Mouse (Mus musculus) midbrain, embryonic 16.5 days (tissue): Measurements from ENCODE around the gene Ly6g5b. TPM values are rescaled to one million over a fixed set of nuclear protein-coding genes. Genes with fewer than 3 reads are reported as not detected.

ENCODE experiments used
- ATAC-seq: fragments of 200-750 bp; cut with Nextera tagmentation; 2 replicates; pipeline ENCODE4 v1.8.0; 2017; ENCODE audit warnings: moderate TSS enrichment
- H3K27ac ChIP-seq: fragments of 300-500 bp; sonication (generic); 2 replicates; pipeline ENCODE4 v1.5.1; 2014; ENCODE audit warnings: mild to moderate bottlenecking, low read length, mixed read lengths
- H3K27me3 ChIP-seq: fragments of 300-500 bp; sonication (generic); 2 replicates; pipeline ENCODE4 v1.6.1; 2014; ENCODE audit warnings: low read depth, low read length, mixed read lengths; ENCODE audit not compliant: control insufficient read depth, insufficient read depth
- H3K36me3 ChIP-seq: fragments of 300-500 bp; sonication (generic); 2 replicates; pipeline ENCODE4 v1.6.1; 2014; ENCODE audit warnings: mild to moderate bottlenecking, low read length, moderate library complexity, mixed read lengths; ENCODE audit not compliant: control insufficient read depth, insufficient read depth
- H3K4me1 ChIP-seq: fragments of 300-500 bp; sonication (generic); 2 replicates; pipeline ENCODE4 v1.6.1; 2014; ENCODE audit warnings: mild to moderate bottlenecking, low read length, mixed read lengths; ENCODE audit not compliant: control insufficient read depth, insufficient read depth
- H3K4me2 ChIP-seq: fragments of 300-500 bp; sonication (generic); 2 replicates; pipeline ENCODE4 v1.6.1; 2014; ENCODE audit warnings: mild to moderate bottlenecking, low read length, mixed read lengths
- H3K4me3 ChIP-seq: fragments of 300-500 bp; sonication (generic); 2 replicates; pipeline ENCODE4 v1.5.1; 2014; ENCODE audit warnings: low read depth, mild to moderate bottlenecking, low read length, moderate library complexity, mixed read lengths
- H3K9ac ChIP-seq: fragments of 300-500 bp; sonication (generic); 2 replicates; pipeline ENCODE4 v1.6.1; 2014; ENCODE audit warnings: low read depth, low read length, mixed read lengths
- H3K9me3 ChIP-seq: fragments of 300-500 bp; sonication (generic); replicated peaks from 2 replicates; pipeline ENCODE4 v1.6.1; 2014; ENCODE audit warnings: mild to moderate bottlenecking, low read length, mixed read lengths; ENCODE audit not compliant: control insufficient read depth, poor library complexity, severe bottlenecking
- WGBS: fragments of 180-500 bp; shearing (Covaris S2); extraction: QIAGEN DNeasy Blood & Tissue Kit; methylation state at CpG from one replicate; pipeline ENCODE4 v1.1.7; 2014; 5-methylcytosine and 5-hydroxymethylcytosine counted together
- polyA plus RNA-seq: library from polyadenylated mRNA; unstranded; fragments of >200 nt; fragmentation: Nextera tagmentation; extraction: Ambion mirVana; gene quantifications from 2 replicates; pipeline ENCODE4 v1.2.1, GENCODE M21; 2015

Ly6g5b gene
- polyA plus RNA-seq, 1 experiment from 2014 or later, result 1.5 TPM

DNA sequence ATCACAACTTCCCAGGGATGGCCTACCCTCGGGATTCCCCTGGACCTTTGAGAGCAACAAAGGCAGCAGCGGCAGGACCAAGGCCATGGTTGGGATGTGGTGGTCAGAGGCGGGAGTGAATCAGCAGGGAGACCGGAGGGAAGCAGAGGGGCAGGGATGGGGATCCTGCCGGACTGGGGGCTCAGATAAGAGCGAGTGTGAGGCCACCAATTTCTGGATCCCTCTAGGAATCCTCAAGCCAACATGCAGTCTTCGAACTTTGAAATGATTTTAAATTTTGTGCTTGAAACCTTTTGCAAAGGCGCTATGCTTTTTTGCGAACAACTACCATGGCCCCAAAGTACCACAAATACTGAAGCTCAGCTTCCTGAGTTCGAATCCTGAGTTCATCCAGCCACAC, 49.1 kb downstream of the Ly6g5b start, which contains the start of gene Mpig6b:
Mpig6b (minus strand) TSS at position 101 of the 400 bp plus-strand sequence.
- no peak within 1 kb of the TSS for H3K27ac ChIP-seq
- H3K9ac ChIP-seq, result peak within 1 kb of the TSS; percentile 36; the same call in 1 of the 2 replicates
- no peaks in the 10 kb centered on the region for H3K9me3 ChIP-seq
- H3K4me2 ChIP-seq, result peak within 1 kb of the TSS; percentile 52
- ATAC-seq, result no peak
- H3K4me3 ChIP-seq, result peak within 1 kb of the TSS; percentile 18
- WGBS, result 49% methylated on average over 10 of the region's 10 CpGs
- peaks cover 6% of the 10 kb centered on the region for H3K4me1 ChIP-seq
- peaks cover 5% of the 10 kb centered on the region; the same call in 1 of the 2 replicates for H3K36me3 ChIP-seq
- peaks cover 28% of the 10 kb centered on the region for H3K27me3 ChIP-seq

DNA sequence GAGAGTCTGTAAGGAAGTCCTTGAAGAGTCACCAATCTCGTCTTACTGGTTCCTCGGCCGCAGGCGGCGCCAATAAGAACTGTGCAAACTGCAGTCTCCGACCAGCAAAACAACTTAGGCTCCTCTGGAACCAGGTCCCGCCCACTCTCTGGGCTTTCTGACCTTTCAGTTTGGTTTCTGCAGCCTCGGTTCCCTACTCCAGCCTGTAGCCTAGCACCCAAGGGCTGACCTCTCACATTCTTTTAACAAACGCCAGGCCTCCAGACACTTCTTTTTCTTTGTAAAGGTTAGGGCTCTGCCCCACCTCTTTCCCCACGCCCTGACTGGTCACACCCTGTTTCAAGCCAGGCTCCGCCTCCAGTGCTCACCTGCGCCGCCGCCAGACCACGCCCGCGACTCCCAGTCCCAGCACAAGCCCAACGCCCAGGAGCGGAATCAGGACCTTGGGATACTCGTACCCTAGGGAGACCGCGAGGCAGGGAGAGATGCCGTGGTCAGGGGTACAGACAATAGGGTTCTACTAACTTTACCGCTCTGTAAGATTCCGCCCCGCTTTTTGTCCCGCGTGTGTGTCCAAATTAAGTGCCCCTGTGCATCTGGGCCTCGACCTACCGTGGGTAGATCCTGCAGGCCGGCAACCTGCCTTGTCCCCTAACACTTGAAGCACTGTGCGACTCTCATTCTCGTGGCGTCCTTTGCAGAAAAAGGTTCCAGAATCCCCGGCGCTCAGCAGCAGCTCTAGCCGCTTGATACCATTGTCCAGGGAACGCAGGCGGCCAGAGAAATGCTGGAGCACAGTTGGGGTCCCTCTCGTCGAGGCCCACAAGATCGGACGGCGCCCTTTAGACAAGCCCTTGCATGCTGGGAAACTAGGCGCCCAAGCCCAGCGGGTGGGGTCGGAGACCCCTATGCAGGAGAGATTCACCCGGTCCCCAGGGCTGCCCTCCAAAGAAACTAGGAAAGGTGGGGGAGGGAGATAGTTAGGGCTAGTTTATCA, 50.0 kb downstream of the Ly6g5b start, which contains the start of gene Ly6g6c:
Ly6g6c (plus strand) TSS at position 438 of the 997 bp plus-strand sequence.
- peaks cover 5% of the 10 kb centered on the region; the same call in 1 of the 2 replicates for H3K36me3 ChIP-seq
- no peaks in the 10 kb centered on the region for H3K9me3 ChIP-seq
- peak within 1 kb of the TSS; percentile 36; the same call in 1 of the 2 replicates for H3K9ac ChIP-seq
- 3% methylated on average over 48 of the region's 48 CpGs for WGBS
- H3K4me3 ChIP-seq, result peak within 1 kb of the TSS; percentile 18
- peak within 1 kb of the TSS; percentile 52 for H3K4me2 ChIP-seq
- no peak for ATAC-seq
- H3K27ac ChIP-seq, result no peak within 1 kb of the TSS
- H3K4me1 ChIP-seq, result peaks cover 12% of the 10 kb centered on the region
- peaks cover 28% of the 10 kb centered on the region for H3K27me3 ChIP-seq

DNA sequence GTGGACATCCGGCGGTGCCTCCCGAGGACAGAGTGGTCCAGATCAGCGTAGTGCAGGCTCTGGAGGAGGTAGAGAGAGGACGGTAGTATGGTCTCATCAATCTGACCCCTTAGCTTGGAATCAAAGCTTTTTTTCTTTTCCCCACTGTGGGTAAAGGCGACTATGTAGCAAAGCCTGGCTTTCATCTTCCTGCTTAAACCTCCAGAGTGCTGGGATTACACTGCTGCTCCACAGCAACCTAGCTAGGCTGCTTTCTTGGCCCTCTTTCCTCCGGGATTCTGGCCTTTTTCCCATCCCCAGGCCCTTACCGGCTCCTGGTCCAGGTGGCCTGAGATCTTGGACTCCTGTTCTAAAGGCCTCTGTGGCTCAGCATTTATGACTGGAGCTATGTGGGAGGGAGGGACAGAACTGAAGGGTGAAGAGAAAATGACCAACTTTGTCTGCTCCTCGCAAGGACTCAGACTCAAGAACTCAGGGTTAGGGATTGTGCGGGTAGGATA, 50.8 kb downstream of the Ly6g5b start:
- Histone ChIP-seq H3K36me3 (peaks cover 5% of the 10 kb centered on the region; the same call in 1 of the 2 replicates), H3K27ac (no peak overlapping the region), H3K4me3 (no peak overlapping the region), H3K4me2 (no peak overlapping the region; the same call in 1 of the 2 replicates), H3K9ac (no peak overlapping the region), H3K4me1 (peaks cover 16% of the 10 kb centered on the region), H3K9me3 (no peaks in the 10 kb centered on the region), H3K27me3 (peaks cover 28% of the 10 kb centered on the region)
- WGBS, result 29% methylated on average over 10 of the region's 10 CpGs
- no peak for ATAC-seq

Other genes with a start within 250 kb of the Ly6g5b start
- gene Zbtb12, start 235.9 kb downstream of the Ly6g5b start, polyA plus RNA-seq, result 12.4 and 13.1 TPM in 2 replicates
- gene Gm20547, start 233.4 kb downstream of the Ly6g5b start, polyA plus RNA-seq, result 0.16 TPM in 1 of 2 replicates, not detected in the other
- gene C2, start 217.2 kb downstream of the Ly6g5b start, polyA plus RNA-seq, result 1.6 and 2.4 TPM in 2 replicates
- gene Ehmt2, start 217.0 kb downstream of the Ly6g5b start, polyA plus RNA-seq, result 99.8 and 102 TPM in 2 replicates
- gene Slc44a4, start 201.0 kb downstream of the Ly6g5b start, polyA plus RNA-seq, result 0.09 TPM in 1 of 2 replicates, not detected in the other
- gene Neu1, start 184.2 kb downstream of the Ly6g5b start, polyA plus RNA-seq, result 38.6 and 42.3 TPM in 2 replicates
- 0.24 TPM in 1 of 2 replicates, not detected in the other for gene Hspa1b, start 156.2 kb downstream of the Ly6g5b start, polyA plus RNA-seq
- not detected in 2 replicates for gene Gm20481, start 145.5 kb downstream of the Ly6g5b start, polyA plus RNA-seq
- 13.4 and 19.3 TPM in 2 replicates for gene Hspa1a, start 143.3 kb downstream of the Ly6g5b start, polyA plus RNA-seq
- gene Hspa1l, start 142.7 kb downstream of the Ly6g5b start, polyA plus RNA-seq, result 2.0 and 2.4 TPM in 2 replicates
- gene Lsm2, start 133.6 kb downstream of the Ly6g5b start, polyA plus RNA-seq, result 97.2 and 107 TPM in 2 replicates
- gene Vars, start 114.4 kb downstream of the Ly6g5b start, polyA plus RNA-seq, result 54.8 and 56.5 TPM in 2 replicates
- gene Vwa7, start 98.8 kb downstream of the Ly6g5b start, polyA plus RNA-seq, result 0.16 and 0.26 TPM in 2 replicates
- 0.71 and 1.1 TPM in 2 replicates for gene Sapcd1, start 87.4 kb downstream of the Ly6g5b start, polyA plus RNA-seq
- gene Msh5, start 68.7 kb downstream of the Ly6g5b start, polyA plus RNA-seq, result 1.9 and 2.4 TPM in 2 replicates
- gene Clic1, start 65.5 kb downstream of the Ly6g5b start, polyA plus RNA-seq, result 51.2 and 54.7 TPM in 2 replicates
- 312 and 341 TPM in 2 replicates for gene Ddah2, start 56.4 kb downstream of the Ly6g5b start, polyA plus RNA-seq
- 0.30 TPM in 1 of 2 replicates, not detected in the other for gene Ly6g6c, start 50.0 kb downstream of the Ly6g5b start, polyA plus RNA-seq
- 0.12 and 0.15 TPM in 2 replicates for gene Mpig6b, start 49.2 kb downstream of the Ly6g5b start, polyA plus RNA-seq
- 0.26 and 0.31 TPM in 2 replicates for gene Ly6g6e, start 38.5 kb downstream of the Ly6g5b start, polyA plus RNA-seq
- gene Ly6g6d, start 37.4 kb downstream of the Ly6g5b start, polyA plus RNA-seq, result 0.57 and 1.5 TPM in 2 replicates
- not detected in 2 replicates for gene Ly6g6f, start 29.8 kb downstream of the Ly6g5b start, polyA plus RNA-seq
- gene Abhd16a, start 26.2 kb downstream of the Ly6g5b start, polyA plus RNA-seq, result 105 and 107 TPM in 2 replicates
- gene Ly6g5c, start 7.1 kb downstream of the Ly6g5b start, polyA plus RNA-seq, result not detected in 2 replicates
- gene Gpank1, start 6.0 kb upstream of the Ly6g5b start, polyA plus RNA-seq, result 24.3 and 26.4 TPM in 2 replicates
- 315 and 331 TPM in 2 replicates for gene Csnk2b, start 6.6 kb upstream of the Ly6g5b start, polyA plus RNA-seq
- gene D17H6S53E, start 10.9 kb upstream of the Ly6g5b start, polyA plus RNA-seq, result 7.8 and 8.7 TPM in 2 replicates
- gene Apom, start 16.6 kb upstream of the Ly6g5b start, polyA plus RNA-seq, result 0.24 and 0.29 TPM in 2 replicates
- 70.5 and 75.7 TPM in 2 replicates for gene Bag6, start 19.8 kb upstream of the Ly6g5b start, polyA plus RNA-seq
- 148 and 167 TPM in 2 replicates for gene Prrc2a, start 49.5 kb upstream of the Ly6g5b start, polyA plus RNA-seq
- gene Aif1, start 60.6 kb upstream of the Ly6g5b start, polyA plus RNA-seq, result 6.2 and 6.9 TPM in 2 replicates
- gene Lst1, start 73.0 kb upstream of the Ly6g5b start, polyA plus RNA-seq, result 4.7 and 5.9 TPM in 2 replicates
- gene Ltb, start 79.0 kb upstream of the Ly6g5b start, polyA plus RNA-seq, result 0.48 and 0.62 TPM in 2 replicates
- not detected in 2 replicates for gene Tnf, start 86.6 kb upstream of the Ly6g5b start, polyA plus RNA-seq
- gene Lta, start 89.9 kb upstream of the Ly6g5b start, polyA plus RNA-seq, result 0.45 and 1.1 TPM in 2 replicates
- 0.38 and 0.57 TPM in 2 replicates for gene Gm16181, start 105.4 kb upstream of the Ly6g5b start, polyA plus RNA-seq
- gene Atp6v1g2, start 118.2 kb upstream of the Ly6g5b start, polyA plus RNA-seq, result 111 and 139 TPM in 2 replicates
- gene Nfkbil1, start 120.4 kb upstream of the Ly6g5b start, polyA plus RNA-seq, result 9.2 and 9.4 TPM in 2 replicates
- 339 and 357 TPM in 2 replicates for gene Ddx39b, start 126.3 kb upstream of the Ly6g5b start, polyA plus RNA-seq
- gene H2-D1, start 147.3 kb upstream of the Ly6g5b start, polyA plus RNA-seq, result 82.5 and 109 TPM in 2 replicates
- gene H2-Q1, start 205.0 kb upstream of the Ly6g5b start, polyA plus RNA-seq, result 0.38 and 0.52 TPM in 2 replicates
- gene H2-Q2, start 226.8 kb upstream of the Ly6g5b start, polyA plus RNA-seq, result 4.4 and 7.6 TPM in 2 replicates